ENCODE assay signal across 14 mouse cellular contexts in genomic region chr7:90233921-90234320, GRCm38 (mm10). TPM values are rescaled to one million over a fixed set of nuclear protein-coding genes. Genes with fewer than 3 reads are reported as not detected.
DNase-seq lines count a peak whose midpoint lies in the region; ATAC-seq lines count a peak whose summit lies in the region.
"Had no signal": no experiment of that assay in that cellular context is flagged by ENCODE, and none has a peak within 500 bp of the region (broad histone marks: within the 10 kb centered on the region; RNA-seq: fewer than 3 reads in every experiment).

No protein-coding gene starts in this region.

- peak; percentile 69 for DNase-seq in Muller cell, postnatal 12 days (ENCODE audit: inconsistent ontology term)
- DNase-seq in heart, adult 8-10 months (ENCODE audit: low spot score): peak; percentile 49
- DNase-seq in limb, embryonic 10.5 days (ENCODE audit: low spot score): no peak
- DNase-seq in adrenal gland, postnatal 25 days: no peak
- no peak for DNase-seq in cerebellum, adult 11 months
- DNase-seq: kidney, postnatal 36 days; liver, embryonic 13.5 days had no signal

- H3K9me3 ChIP-seq in limb, embryonic 10.5 days (replicated peaks): no peaks in the 10 kb centered on the region
- no peaks in the 10 kb centered on the region for H3K9me3 ChIP-seq in midbrain, embryonic 16.5 days (replicated peaks; ENCODE audit: control insufficient read depth, low read length, poor library complexity, severe bottlenecking)
- H3K9me3 ChIP-seq: forebrain, embryonic 10.5 days; liver, embryonic 13.5 days had no signal

- no peak overlapping the region; the same call in 1 of the 2 replicates for H3K4me3 ChIP-seq in brown adipose tissue, adult 24 weeks (ENCODE audit: insufficient read depth, low read depth, low read length)
- no peak overlapping the region for H3K4me3 ChIP-seq in limb, embryonic 10.5 days
- no peak overlapping the region for H3K4me3 ChIP-seq in midbrain, embryonic 16.5 days (ENCODE audit: low read depth, low read length)
- H3K4me3 ChIP-seq: forebrain, embryonic 10.5 days; left cerebral cortex, adult 2 months; liver, embryonic 13.5 days had no signal

- H3K9ac ChIP-seq in midbrain, embryonic 16.5 days (ENCODE audit: low read depth, low read length): no peak overlapping the region
- H3K9ac ChIP-seq: liver, embryonic 13.5 days had no signal

- H3K4me2 ChIP-seq in midbrain, embryonic 16.5 days (ENCODE audit: low read length): no peak overlapping the region
- H3K4me2 ChIP-seq: liver, embryonic 13.5 days had no signal

- peak overlapping the region; percentile 96 for H3K27ac ChIP-seq in brown adipose tissue, adult 24 weeks (replicated peaks; ENCODE audit: low read depth, low read length)
- peak overlapping the region; percentile 39; the same call in 1 of the 2 replicates for H3K27ac ChIP-seq in limb, embryonic 10.5 days
- H3K27ac ChIP-seq in midbrain, embryonic 16.5 days (ENCODE audit: low read length): no peak overlapping the region
- H3K27ac ChIP-seq: forebrain, embryonic 10.5 days; left cerebral cortex, adult 2 months; liver, embryonic 13.5 days; stomach, postnatal 0 days had no signal

- H3K4me1 ChIP-seq in brown adipose tissue, adult 24 weeks (ENCODE audit: control insufficient read depth, insufficient read depth, insufficient read length, low read length): peaks cover 24% of the 10 kb centered on the region
- H3K4me1 ChIP-seq in limb, embryonic 10.5 days: 0 out of 2 replicates have a peak, but pooled peaks cover 5% of the 10 kb centered on the region
- no peaks in the 10 kb centered on the region for H3K4me1 ChIP-seq in midbrain, embryonic 16.5 days (ENCODE audit: control insufficient read depth, insufficient read depth, low read length)
- H3K4me1 ChIP-seq: liver, embryonic 13.5 days had no signal

- ATAC-seq in midbrain, embryonic 16.5 days: no peak

- H3K27me3 ChIP-seq in limb, embryonic 10.5 days (ENCODE audit: low read depth, poor library complexity, severe bottlenecking): no peaks in the 10 kb centered on the region
- H3K27me3 ChIP-seq in midbrain, embryonic 16.5 days (ENCODE audit: control insufficient read depth, insufficient read depth, low read depth, low read length): no peaks in the 10 kb centered on the region
- H3K27me3 ChIP-seq: liver, embryonic 13.5 days had no signal

- no peaks in the 10 kb centered on the region for H3K36me3 ChIP-seq in limb, embryonic 10.5 days
- H3K36me3 ChIP-seq in midbrain, embryonic 16.5 days (ENCODE audit: control insufficient read depth, insufficient read depth, low read length): no peaks in the 10 kb centered on the region
- H3K36me3 ChIP-seq: forebrain, embryonic 10.5 days; liver, embryonic 13.5 days had no signal

- WGBS in limb, embryonic 10.5 days: 71% methylated on average over 4 of the region's 4 CpGs
- 54% methylated on average over 4 of the region's 4 CpGs for WGBS in midbrain, embryonic 16.5 days

RNA-seq across cellular contexts. Expression of gene Ccdc83, which starts 31.7 kb away (rescaled TPM):
- not detected in 2 replicates for polyA plus RNA-seq in brown adipose tissue, adult 24 weeks (2012; ENCODE audit: insufficient read depth, insufficient read length, missing spikeins)
- total RNA-seq in heart, adult 8-10 months (2022): under 1 TPM in 1 of 4 experiments, not detected in 3; 0.37 TPM
- polyA plus RNA-seq in limb, embryonic 10.5 days (2016; fragmentation: Nextera tagmentation; extraction: Ambion mirVana): not detected in 2 replicates
- total RNA-seq in adrenal gland, postnatal 25 days (2021): not detected in 2 replicates
- not detected in 2 replicates for polyA plus RNA-seq in midbrain, embryonic 16.5 days (2015; fragmentation: Nextera tagmentation; extraction: Ambion mirVana)
- total RNA-seq: gastrocnemius, postnatal 36 days; left cerebral cortex, adult 2 months had no signal
- polyA plus RNA-seq: cortical plate, adult 2 months; forebrain, embryonic 10.5 days; liver, embryonic 13.5 days; stomach, postnatal 0 days had no signal

Comparison
In these comparisons a context has a peak if more than half of its experiments do, and no peak if none do; other contexts are left out.
1. DNase-seq: peak in Muller cell, postnatal 12 days (single experiment) and heart, adult 8-10 months (single experiment); none in limb, embryonic 10.5 days (single experiment), adrenal gland, postnatal 25 days (single experiment) and cerebellum, adult 11 months (single experiment).